Mouse (Mus musculus) ovary, adult 2 months (tissue): ENCODE results near the gene Mllt6. TPM values are rescaled to one million over a fixed set of nuclear protein-coding genes. Genes with fewer than 3 reads are reported as not detected.

Source experiments
- polyA plus RNA-seq: library from polyadenylated mRNA; depleted of rRNA; stranded (reverse); fragments of >200 nt; gene quantifications from 2 replicates; pipeline ENCODE4 v1.2.3, GENCODE M21; 2012; rRNA removed

The Mllt6 gene
- 74.9 and 84.5 TPM in 2 replicates for polyA plus RNA-seq

GRCm38 (mm10) chr11:97662893-97663527, at the start of gene Mllt6:
Gene Mllt6 (plus strand): TSS chr11:97663414.

GRCm38 (mm10) chr11:97629576-97629975, 33.6 kb upstream of the Mllt6 start, which contains the start of gene Epop:
Gene Epop (minus strand): TSS chr11:97629702.

GRCm38 (mm10) chr11:97685613-97686321, 22.6 kb downstream of the Mllt6 start, which contains the start of gene Cisd3:
Gene Cisd3 (plus strand): TSS chr11:97685826.

GRCm38 (mm10) chr11:97700003-97700745, 37.0 kb downstream of the Mllt6 start, which contains the start of gene Pcgf2:
Gene Pcgf2 (minus strand): TSS chr11:97700497.

GRCm38 (mm10) chr11:97703039-97703826, 40.0 kb downstream of the Mllt6 start, which contains the start of gene Psmb3:
Gene Psmb3 (plus strand): TSS chr11:97703399.

Other genes with a start within 250 kb of the Mllt6 start
- 63.3 and 93.6 TPM in 2 replicates for gene Arhgap23, start 247.9 kb upstream of the Mllt6 start, polyA plus RNA-seq
- 0.10 and 0.15 TPM in 2 replicates for gene 4933428G20Rik, start 163.1 kb upstream of the Mllt6 start, polyA plus RNA-seq
- 10.1 and 13.6 TPM in 2 replicates for gene Srcin1, start 87.2 kb upstream of the Mllt6 start, polyA plus RNA-seq
- 3.7 and 7.0 TPM in 2 replicates for gene Epop, start 33.7 kb upstream of the Mllt6 start, polyA plus RNA-seq
- 27.7 and 41.6 TPM in 2 replicates for gene Cisd3, start 22.4 kb downstream of the Mllt6 start, polyA plus RNA-seq
- 89.5 and 142 TPM in 2 replicates for gene Pcgf2, start 37.1 kb downstream of the Mllt6 start, polyA plus RNA-seq
- gene Psmb3, start 40.0 kb downstream of the Mllt6 start, polyA plus RNA-seq, result 324 and 437 TPM in 2 replicates
- gene Pip4k2b, start 81.3 kb downstream of the Mllt6 start, polyA plus RNA-seq, result 17.3 and 18.1 TPM in 2 replicates
- gene Cwc25, start 103.1 kb downstream of the Mllt6 start, polyA plus RNA-seq, result 6.5 and 7.4 TPM in 2 replicates
- gene 1700001P01Rik, start 112.5 kb downstream of the Mllt6 start, polyA plus RNA-seq, result 0.71 TPM in 1 of 2 replicates, not detected in the other
- gene Rpl23, start 119.0 kb downstream of the Mllt6 start, polyA plus RNA-seq, result 41.3 and 61.6 TPM in 2 replicates
- 108 and 111 TPM in 2 replicates for gene Lasp1, start 135.6 kb downstream of the Mllt6 start, polyA plus RNA-seq
- 5.7 and 5.9 TPM in 2 replicates for gene B230217C12Rik, start 177.4 kb downstream of the Mllt6 start, polyA plus RNA-seq
- 0.19 and 0.24 TPM in 2 replicates for gene Fbxo47, start 220.7 kb downstream of the Mllt6 start, polyA plus RNA-seq